In the genomic region with DNA sequence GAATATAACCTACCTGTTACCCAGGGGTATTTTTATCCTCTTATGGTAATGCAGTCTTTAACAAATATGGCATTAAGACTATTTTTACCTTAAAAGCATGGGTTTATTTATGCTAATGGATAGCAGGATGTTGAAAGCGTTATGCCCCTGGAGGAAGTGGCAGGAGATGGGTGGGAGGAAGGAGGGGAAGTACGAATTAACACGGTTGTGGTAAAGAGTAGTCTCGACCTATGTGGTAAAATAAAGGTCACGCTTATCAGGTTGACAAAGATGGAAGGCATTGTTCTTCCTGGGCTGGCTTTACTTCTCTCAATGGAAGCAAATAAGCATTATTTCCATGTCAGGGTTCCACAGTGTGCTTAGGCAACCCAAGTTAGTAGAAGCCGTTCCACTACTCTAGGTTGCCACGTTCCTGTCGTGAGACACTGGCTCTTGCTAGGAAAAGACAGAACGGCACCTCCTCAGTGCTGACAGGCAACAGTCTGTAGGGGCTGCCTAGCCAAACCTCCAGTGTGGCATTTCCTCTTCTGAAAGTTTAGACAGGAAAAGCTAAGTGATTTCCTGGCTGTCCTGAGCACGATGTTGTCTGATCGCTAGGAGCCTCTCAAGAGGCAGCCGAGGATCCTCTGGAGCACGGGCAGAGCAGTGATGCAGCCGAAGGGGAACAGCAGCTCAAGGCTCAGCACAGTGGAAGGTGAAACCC, we compare ENCODE assay signal across 10 mouse cellular contexts. TPM values are rescaled to one million over a fixed set of nuclear protein-coding genes. Genes with fewer than 3 reads are reported as not detected.
DNase-seq lines count a peak whose midpoint lies in the region; ATAC-seq lines count a peak whose summit lies in the region.
"Had no signal": no experiment of that assay in that cellular context is flagged by ENCODE, and none has a peak within 500 bp of the region (broad histone marks: within the 10 kb centered on the region; RNA-seq: fewer than 3 reads in every experiment).

No protein-coding gene starts in this region.

- H3K9ac ChIP-seq in hindbrain, embryonic 13.5 days = no peak overlapping the region
- H3K9ac ChIP-seq in midbrain, embryonic 15.5 days = no peak overlapping the region
- H3K9ac ChIP-seq: midbrain, embryonic 12.5 days had no signal

- peak; percentile 85 for DNase-seq in heart, adult 11 months
- DNase-seq in heart, adult 8-10 months (ENCODE audit: low spot score) = no peak
- peak; percentile 21 for DNase-seq in embryo, embryonic 10 days (ENCODE audit: low spot score)
- DNase-seq in layer of hippocampus, postnatal 36 days = no peak
- no peak for DNase-seq in retina, postnatal 1 day
- no peak for DNase-seq in layer of hippocampus, adult 8-10 months (ENCODE audit: low spot score in 2 of 2)

- WGBS in hindbrain, embryonic 13.5 days = 30% methylated on average over 14 of the region's 14 CpGs
- 34% methylated on average over 14 of the region's 14 CpGs for WGBS in midbrain, embryonic 15.5 days

- H3K4me1 ChIP-seq in hindbrain, embryonic 13.5 days (replicated peaks) = peaks cover 4% of the 10 kb centered on the region; the same call in 1 of the 2 replicates
- 0 out of 2 replicates have a peak, but pooled peaks cover 5% of the 10 kb centered on the region for H3K4me1 ChIP-seq in midbrain, embryonic 15.5 days
- H3K4me1 ChIP-seq: midbrain, embryonic 12.5 days had no signal

- H3K27me3 ChIP-seq in hindbrain, embryonic 13.5 days = 0 out of 2 replicates have a peak, but pooled peaks cover 8% of the 10 kb centered on the region
- H3K27me3 ChIP-seq in midbrain, embryonic 15.5 days (replicated peaks) = no peaks in the 10 kb centered on the region
- H3K27me3 ChIP-seq: midbrain, embryonic 12.5 days had no signal

- H3K9me3 ChIP-seq in hindbrain, embryonic 13.5 days = no peaks in the 10 kb centered on the region
- H3K9me3 ChIP-seq in midbrain, embryonic 15.5 days = no peaks in the 10 kb centered on the region
- H3K9me3 ChIP-seq: midbrain, embryonic 12.5 days had no signal

- peak overlapping the region; percentile 34 for H3K4me2 ChIP-seq in hindbrain, embryonic 13.5 days
- H3K4me2 ChIP-seq in midbrain, embryonic 15.5 days = peak overlapping the region; percentile 29
- H3K4me2 ChIP-seq: midbrain, embryonic 12.5 days had no signal

- peak; percentile 59; the same call in 1 of the 2 replicates for ATAC-seq in hindbrain, embryonic 13.5 days (ENCODE audit: low FRiP score)
- no peak for ATAC-seq in midbrain, embryonic 15.5 days (replicated peaks)

- H3K27ac ChIP-seq in hindbrain, embryonic 13.5 days = no peak overlapping the region
- H3K27ac ChIP-seq in midbrain, embryonic 15.5 days = no peak overlapping the region
- H3K27ac ChIP-seq: midbrain, embryonic 12.5 days had no signal

- H3K4me3 ChIP-seq in hindbrain, embryonic 13.5 days = no peak overlapping the region
- H3K4me3 ChIP-seq in midbrain, embryonic 15.5 days = no peak overlapping the region
- H3K4me3 ChIP-seq: midbrain, embryonic 12.5 days had no signal

- no peaks in the 10 kb centered on the region for H3K36me3 ChIP-seq in hindbrain, embryonic 13.5 days
- no peaks in the 10 kb centered on the region for H3K36me3 ChIP-seq in midbrain, embryonic 15.5 days (replicated peaks)
- H3K36me3 ChIP-seq: midbrain, embryonic 12.5 days had no signal

RNA-seq across cellular contexts. Expression of a gene that starts 47.7 kb away (rescaled TPM):
- total RNA-seq in heart, adult 8-10 months (2022) = not detected
- not detected in 2 replicates for polyA plus RNA-seq in hindbrain, embryonic 13.5 days (2015; fragmentation: Nextera tagmentation; extraction: Ambion mirVana)
- polyA plus RNA-seq in midbrain, embryonic 15.5 days (2015; fragmentation: Nextera tagmentation; extraction: Ambion mirVana) = not detected in 2 replicates
- total RNA-seq in layer of hippocampus, postnatal 36 days (2021) = not detected
- not detected for total RNA-seq in layer of hippocampus, adult 8-10 months (2022)
- polyA plus RNA-seq: cortical plate, adult 2 months; midbrain, embryonic 12.5 days had no signal

Comparison
In these comparisons a context has a peak if more than half of its experiments do, and no peak if none do; other contexts are left out.
1. DNase-seq: peak in heart, adult 11 months (single experiment) and embryo, embryonic 10 days (single experiment); none in heart, adult 8-10 months (single experiment), layer of hippocampus, postnatal 36 days (0 of 2), retina, postnatal 1 day (single experiment) and layer of hippocampus, adult 8-10 months (0 of 2).